Mouse (Mus musculus) embryonic facial prominence, embryonic 14.5 days (tissue): ENCODE data around the gene Spty2d1. TPM values are rescaled to one million over a fixed set of nuclear protein-coding genes. Genes with fewer than 3 reads are reported as not detected.

Experiments
- ATAC-seq: fragments of 200-750 bp; cut with Nextera tagmentation; 2 replicates; pipeline ENCODE4 v1.8.0; 2017; ENCODE audit warnings: low read depth, moderate number of reproducible peaks, moderate TSS enrichment
- DNase-seq: peaks from one replicate; pipeline ENCODE4 v3.0.0-alpha.2; 2015; ENCODE audit warnings: low spot score
- H3K27ac ChIP-seq: fragments of 300-500 bp; sonication (generic); replicated peaks from 2 replicates; pipeline ENCODE4 v1.5.1; 2014; ENCODE audit warnings: low read depth, mild to moderate bottlenecking, low read length, moderate library complexity
- H3K27me3 ChIP-seq: fragments of 300-500 bp; sonication (generic); replicated peaks from 2 replicates; pipeline ENCODE4 v1.6.1; 2014; ENCODE audit warnings: low read length; ENCODE audit not compliant: control insufficient read depth, insufficient read depth
- H3K36me3 ChIP-seq: fragments of 300-500 bp; sonication (generic); 2 replicates; pipeline ENCODE4 v1.6.1; 2014; ENCODE audit warnings: low read length, mixed read lengths; ENCODE audit not compliant: control insufficient read depth, insufficient read depth
- H3K4me1 ChIP-seq: fragments of 300-500 bp; sonication (generic); 2 replicates; pipeline ENCODE4 v1.6.1; 2014; ENCODE audit warnings: antibody characterized with exemption, low read length; ENCODE audit not compliant: control insufficient read depth, insufficient read depth
- H3K4me2 ChIP-seq: fragments of 300-500 bp; sonication (generic); 2 replicates; pipeline ENCODE4 v1.6.1; 2014; ENCODE audit warnings: low read depth, mild to moderate bottlenecking, low read length, moderate library complexity, mixed read lengths
- H3K4me3 ChIP-seq: fragments of 300-500 bp; sonication (generic); 2 replicates; pipeline ENCODE4 v1.5.1; 2014; ENCODE audit warnings: low read depth, mild to moderate bottlenecking, low read length
- H3K9ac ChIP-seq: fragments of 300-500 bp; sonication (generic); 2 replicates; pipeline ENCODE4 v1.6.1; 2014; ENCODE audit warnings: low read depth, mild to moderate bottlenecking, low read length, moderate library complexity, mixed read lengths
- H3K9me3 ChIP-seq: fragments of 300-500 bp; sonication (generic); 2 replicates; pipeline ENCODE4 v1.6.1; 2016; ENCODE audit warnings: low read length; ENCODE audit not compliant: control insufficient read depth
- WGBS: fragments of 180-500 bp; shearing (Covaris S2); extraction: QIAGEN DNeasy Blood & Tissue Kit; methylation state at CpG from one replicate; pipeline ENCODE4 v1.1.7; 2014; 5-methylcytosine and 5-hydroxymethylcytosine counted together
- polyA plus RNA-seq: library from polyadenylated mRNA; unstranded; fragments of >200 nt; fragmentation: Nextera tagmentation; extraction: Ambion mirVana; gene quantifications from 2 replicates; pipeline ENCODE4 v1.2.1, GENCODE M21; 2014

Gene Spty2d1
- polyA plus RNA-seq, 1 experiment from 2014 or later, result 22.1 TPM

GRCm38 (mm10) chr7:47016602-47017001, 8.4 kb upstream of the Spty2d1 start:
- ATAC-seq (no peak), DNase-seq (no peak)
- Histone ChIP-seq H3K4me2 (no peak overlapping the region), H3K4me1 (no peaks in the 10 kb centered on the region), H3K9me3 (no peaks in the 10 kb centered on the region), H3K9ac (no peak overlapping the region), H3K27me3 (no peaks in the 10 kb centered on the region), H3K27ac (no peak overlapping the region), H3K36me3 (no peaks in the 10 kb centered on the region), H3K4me3 (no peak overlapping the region)
- WGBS, result 75% methylated on average over 3 of the region's 3 CpGs

- H3K4me3 ChIP-seq, result peak overlapping the region; percentile 3; the same call in 1 of the 2 replicates
- ATAC-seq (peak; percentile 99), DNase-seq (peak; percentile 92)
- H3K4me1 ChIP-seq, result no peaks in the 10 kb centered on the region
- H3K9me3 ChIP-seq, result no peaks in the 10 kb centered on the region
- H3K27ac ChIP-seq, result no peak overlapping the region; the same call in 1 of the 2 replicates
- H3K4me2 ChIP-seq, result peak overlapping the region; percentile 47
- whole genome bisulfite sequencing, result 5% methylated on average over 6 of the region's 6 CpGs
- no peaks in the 10 kb centered on the region for H3K36me3 ChIP-seq
- H3K27me3 ChIP-seq, result no peaks in the 10 kb centered on the region
- H3K9ac ChIP-seq, result no peak overlapping the region
Observed at GRCm38 (mm10) chr7:47015390-47016065, 7.3 kb upstream of the Spty2d1 start.

GRCm38 (mm10) chr7:47014564-47015389, 6.6 kb upstream of the Spty2d1 start:
- ATAC-seq (no peak), DNase-seq (peak; percentile 38)
- H3K4me3 ChIP-seq, result no peak overlapping the region
- no peak overlapping the region for H3K4me2 ChIP-seq
- no peaks in the 10 kb centered on the region for H3K36me3 ChIP-seq
- 52% methylated on average over 10 of the region's 11 CpGs for WGBS
- no peak overlapping the region; the same call in 1 of the 2 replicates for H3K27ac ChIP-seq
- H3K4me1 ChIP-seq, result peaks cover under 1% of the 10 kb centered on the region; the same call in 1 of the 2 replicates
- no peak overlapping the region for H3K9ac ChIP-seq
- no peaks in the 10 kb centered on the region for H3K27me3 ChIP-seq
- H3K9me3 ChIP-seq, result no peaks in the 10 kb centered on the region

GRCm38 (mm10) chr7:47013131-47013767, 5.0 kb upstream of the Spty2d1 start:
- Histone ChIP-seq H3K27me3 (no peaks in the 10 kb centered on the region), H3K4me2 (no peak overlapping the region), H3K9ac (no peak overlapping the region), H3K4me1 (peaks cover 4% of the 10 kb centered on the region; the same call in 1 of the 2 replicates), H3K9me3 (no peaks in the 10 kb centered on the region), H3K27ac (no peak overlapping the region), H3K36me3 (no peaks in the 10 kb centered on the region), H3K4me3 (no peak overlapping the region)
- ATAC-seq (no peak), DNase-seq (no peak)
- WGBS, result 48% methylated on average over 9 of the region's 9 CpGs

- peak; percentile 70 for ATAC-seq
- no peaks in the 10 kb centered on the region for H3K36me3 ChIP-seq
Observed at GRCm38 (mm10) chr7:47007818-47008167, 418 bp downstream of the Spty2d1 start.

GRCm38 (mm10) chr7:47007109-47007780, 966 bp downstream of the Spty2d1 start:
- Histone ChIP-seq H3K9me3 (no peaks in the 10 kb centered on the region), H3K4me2 (peak overlapping the region; percentile 91), H3K4me3 (peak overlapping the region; percentile 84), H3K9ac (peak overlapping the region; percentile 85), H3K27ac (peak overlapping the region; percentile 92), H3K4me1 (peaks cover 23% of the 10 kb centered on the region), H3K27me3 (no peaks in the 10 kb centered on the region), H3K36me3 (no peaks in the 10 kb centered on the region)
- DNase-seq (no peak), ATAC-seq (no peak)
- 12% methylated on average over 21 of the region's 21 CpGs for WGBS

More at GRCm38 (mm10) chr7:47007818-47008167, 418 bp downstream of the Spty2d1 start:
- DNase-seq, result peak; percentile 89
- no peaks in the 10 kb centered on the region for H3K9me3 ChIP-seq
- peaks cover 17% of the 10 kb centered on the region for H3K4me1 ChIP-seq
- 0% methylated on average over 22 of the region's 25 CpGs for WGBS
- H3K4me2 ChIP-seq, result peak overlapping the region; percentile 91
- H3K27ac ChIP-seq, result peak overlapping the region; percentile 92
- peak overlapping the region; percentile 84 for H3K4me3 ChIP-seq
- no peaks in the 10 kb centered on the region for H3K27me3 ChIP-seq
- H3K9ac ChIP-seq, result peak overlapping the region; percentile 85

- no peak for DNase-seq
- peaks cover 10% of the 10 kb centered on the region for H3K36me3 ChIP-seq
- no peak for ATAC-seq
- 40% methylated on average over 3 of the region's 3 CpGs for WGBS
- no peak overlapping the region for H3K4me3 ChIP-seq
- no peak overlapping the region for H3K9ac ChIP-seq
- no peaks in the 10 kb centered on the region for H3K9me3 ChIP-seq
- H3K27ac ChIP-seq, result no peak overlapping the region
- peaks cover 36% of the 10 kb centered on the region for H3K4me1 ChIP-seq
- H3K27me3 ChIP-seq, result no peaks in the 10 kb centered on the region
- no peak overlapping the region for H3K4me2 ChIP-seq
Observed at GRCm38 (mm10) chr7:47003411-47004115, 4.6 kb downstream of the Spty2d1 start.

- ATAC-seq (no peak), DNase-seq (no peak)
- Histone ChIP-seq H3K9me3 (no peaks in the 10 kb centered on the region), H3K4me3 (no peak overlapping the region), H3K4me2 (peak overlapping the region; percentile 19; the same call in 1 of the 2 replicates), H3K9ac (peak overlapping the region; percentile 30; the same call in 1 of the 2 replicates), H3K27ac (peak overlapping the region; percentile 65), H3K27me3 (no peaks in the 10 kb centered on the region), H3K36me3 (peaks cover 26% of the 10 kb centered on the region), H3K4me1 (peaks cover 35% of the 10 kb centered on the region)
- 45% methylated on average over 4 of the region's 4 CpGs for WGBS
Observed at GRCm38 (mm10) chr7:47001900-47002275, 6.3 kb downstream of the Spty2d1 start.
